Mouse (Mus musculus) frontal cortex, postnatal 10 days (tissue): ENCODE data around the gene Gpr174.
"Not testable (repeated sequence)": the region's sequence is repeated elsewhere in the genome, so short reads cannot be mapped to it uniquely, and the experiment has no call there.

Experiments
- DNase-seq, 2 experiments: peaks; one replicate each; pipeline ENCODE4 v3.0.0; 2022; ENCODE audit warnings: low spot score in 2 of 2, mixed read lengths in 1 of 2

Gene Gpr174

GRCm38 (mm10) chrX:107255486-107256227, at the start of gene Gpr174:
Gene Gpr174, plus strand, starts transcription at chrX:107255878.
- DNase-seq = no peak

- DNase-seq = no peak
Observed at GRCm38 (mm10) chrX:107217577-107218090, 38.0 kb upstream of the Gpr174 start.

GRCm38 (mm10) chrX:107224846-107225245, 30.8 kb upstream of the Gpr174 start:
- DNase-seq = no peak

DNA sequence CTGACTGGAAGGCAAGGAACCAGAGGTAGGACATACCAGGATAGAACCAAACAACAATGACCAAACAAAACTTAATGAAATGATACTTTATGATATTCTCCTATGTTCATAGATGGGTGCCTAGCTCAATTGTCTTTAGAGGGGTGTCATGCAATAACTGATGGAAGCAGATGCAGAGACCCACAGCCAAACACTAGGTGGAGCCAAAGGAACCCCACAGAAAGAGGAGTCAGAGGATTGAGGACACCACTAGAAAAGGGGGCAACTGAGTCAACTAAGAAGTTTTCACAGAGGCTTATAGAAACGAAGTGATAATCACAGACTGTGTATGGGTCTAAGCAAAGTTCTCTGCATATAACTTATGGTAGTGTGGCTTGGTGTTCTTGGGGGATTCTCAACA, 24.5 kb upstream of the Gpr174 start:
- DNase-seq = no peak

- DNase-seq = no peak
Observed at GRCm38 (mm10) chrX:107234655-107235054, 21.0 kb upstream of the Gpr174 start.

GRCm38 (mm10) chrX:107236461-107236860, 19.2 kb upstream of the Gpr174 start:
- no peak for DNase-seq

DNA sequence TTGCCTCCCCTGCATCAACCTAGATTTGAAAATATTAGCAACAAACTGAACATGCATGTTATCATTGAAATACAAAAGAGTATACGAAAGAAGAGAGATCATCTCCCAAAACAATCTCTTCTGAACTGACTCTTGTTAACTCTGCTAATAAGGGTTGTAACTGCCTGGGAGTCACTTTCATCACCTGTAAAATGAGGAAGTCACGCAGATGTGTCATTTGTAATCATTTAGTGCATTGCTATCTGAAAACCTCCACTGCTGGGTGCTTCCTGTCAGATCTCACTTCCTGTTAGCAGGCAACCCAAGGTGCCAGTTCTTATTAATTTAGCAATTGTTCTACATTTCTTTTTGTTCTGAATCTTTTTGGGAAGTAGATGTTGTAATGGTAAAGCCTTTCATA, 5.3 kb upstream of the Gpr174 start:
- DNase-seq = no peak

- no peak for DNase-seq
Observed at GRCm38 (mm10) chrX:107264619-107265018, 8.9 kb downstream of the Gpr174 start.

GRCm38 (mm10) chrX:107277606-107278005, 21.9 kb downstream of the Gpr174 start:
- DNase-seq = no peak

DNA sequence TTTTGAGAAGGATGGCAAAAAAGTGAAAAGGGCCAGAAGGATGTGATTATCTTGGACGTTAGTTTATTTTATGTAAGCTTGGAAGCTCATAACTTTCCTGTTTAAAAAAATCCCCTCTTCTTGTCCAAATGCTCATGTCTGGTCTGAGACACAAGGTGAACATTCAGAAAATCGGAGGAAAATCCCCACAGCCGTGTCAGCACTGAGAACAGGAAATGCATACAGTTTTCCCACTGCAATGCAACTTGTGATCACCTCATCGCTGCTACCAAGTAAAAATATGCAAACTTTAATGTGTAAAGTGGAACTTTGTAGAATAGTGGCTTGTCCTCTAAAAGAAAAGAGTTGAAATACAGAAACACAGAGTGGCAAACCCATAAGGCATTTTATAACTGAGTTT, 28.5 kb downstream of the Gpr174 start:
- no peak for DNase-seq

DNA sequence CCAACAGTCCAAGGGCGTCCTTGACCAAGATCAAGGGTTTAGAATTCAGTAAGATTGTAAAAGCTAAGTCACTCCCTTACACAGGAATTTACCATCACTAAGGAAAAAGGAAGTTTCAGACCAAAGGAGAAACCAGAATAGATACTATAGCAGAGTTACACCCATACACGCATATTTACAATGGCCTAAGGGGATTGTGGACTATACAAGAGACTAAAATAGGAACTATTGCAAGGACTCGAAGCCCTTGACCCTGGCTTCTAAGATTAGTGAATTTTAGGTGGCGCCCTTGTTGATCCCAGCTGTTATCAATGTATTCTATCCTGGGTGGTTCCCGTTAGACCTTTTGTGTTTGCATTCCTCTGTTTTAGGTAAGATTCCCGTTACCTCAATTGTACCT, 42.2 kb downstream of the Gpr174 start:
- not testable (repeated sequence) for DNase-seq

- DNase-seq = no peak
Observed at GRCm38 (mm10) chrX:107298761-107299160, 43.1 kb downstream of the Gpr174 start.

- DNase-seq = no peak
Observed at GRCm38 (mm10) chrX:107306492-107306891, 50.8 kb downstream of the Gpr174 start.

GRCm38 (mm10) chrX:107312533-107312932, 56.9 kb downstream of the Gpr174 start:
- no peak for DNase-seq

- no peak for DNase-seq
Observed at GRCm38 (mm10) chrX:107325697-107326381, 70.2 kb downstream of the Gpr174 start.

DNA sequence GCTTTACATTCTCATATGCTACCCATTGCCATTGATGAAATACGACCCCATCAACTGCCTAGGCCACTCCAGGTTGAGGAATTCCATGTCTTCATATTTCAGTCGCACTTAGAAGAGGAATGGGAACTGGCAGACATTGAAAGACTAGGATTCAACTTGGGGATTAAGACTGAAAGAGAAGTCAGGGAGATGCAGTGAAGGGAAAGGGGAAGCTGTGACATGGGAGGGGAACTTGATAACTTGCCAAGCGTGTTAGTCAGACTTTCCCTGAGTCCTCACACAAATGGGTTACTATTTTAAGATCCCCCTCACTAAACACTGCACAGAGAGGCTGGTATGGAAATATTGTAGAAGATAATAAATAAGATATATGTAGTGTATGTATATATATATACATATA, 74.2 kb downstream of the Gpr174 start:
- no peak for DNase-seq

GRCm38 (mm10) chrX:107336609-107337008, 80.9 kb downstream of the Gpr174 start:
- DNase-seq = no peak

GRCm38 (mm10) chrX:107341980-107342379, 86.3 kb downstream of the Gpr174 start:
- DNase-seq = no peak
